Mouse (Mus musculus): ENCODE results near the gene Pard6b. TPM values are rescaled to one million over a fixed set of nuclear protein-coding genes. Genes with fewer than 3 reads are reported as not detected.
"Not testable (repeated sequence)": the region's sequence is repeated elsewhere in the genome, so short reads cannot be mapped to it uniquely, and the experiment has no call there.

Pard6b gene
- polyA plus RNA-seq, 1 experiment from 2014 or later, result 10.4 TPM

- Histone ChIP-seq H3K27ac (peak overlapping the region; percentile 69), H3K4me1 (peaks cover 33% of the 10 kb centered on the region), H3K27me3 (ENCODE audit: poor library complexity, severe bottlenecking) (peaks cover 60% of the 10 kb centered on the region), H3K9me3 (no peaks in the 10 kb centered on the region), H3K4me3 (peak overlapping the region; percentile 65), H3K36me3 (replicated peaks) (no peaks in the 10 kb centered on the region)
- peak; percentile 62 for DNase-seq (ENCODE audit: extremely low spot score, low spot score)
- under 1% methylated on average over 56 of the region's 56 CpGs for WGBS
These were observed 30.5 kb upstream of the Pard6b start for GRCm38 (mm10) chr2:168050000-168050942.

- Histone ChIP-seq H3K27ac (no peak overlapping the region), H3K4me3 (no peak overlapping the region), H3K4me1 (peaks cover 38% of the 10 kb centered on the region), H3K36me3 (replicated peaks) (no peaks in the 10 kb centered on the region), H3K9me3 (no peaks in the 10 kb centered on the region), H3K27me3 (ENCODE audit: poor library complexity, severe bottlenecking) (peaks cover 63% of the 10 kb centered on the region)
- 95% methylated on average over 1 of the region's 1 CpGs for WGBS
- no peak for DNase-seq (ENCODE audit: extremely low spot score, low spot score)
These were observed 28.6 kb upstream of the Pard6b start for GRCm38 (mm10) chr2:168052156-168052555.

- H3K4me3 ChIP-seq, result no peak overlapping the region
- peak; percentile 45 for DNase-seq (ENCODE audit: extremely low spot score, low spot score)
- H3K36me3 ChIP-seq (replicated peaks), result no peaks in the 10 kb centered on the region
- 12% methylated on average over 2 of the region's 2 CpGs for WGBS
- H3K4me1 ChIP-seq, result peaks cover 40% of the 10 kb centered on the region
- peaks cover 62% of the 10 kb centered on the region for H3K27me3 ChIP-seq (ENCODE audit: poor library complexity, severe bottlenecking)
- H3K9me3 ChIP-seq, result no peaks in the 10 kb centered on the region
- no peak overlapping the region for H3K27ac ChIP-seq
These were observed 28.1 kb upstream of the Pard6b start for GRCm38 (mm10) chr2:168052689-168053088.

GRCm38 (mm10) chr2:168054142-168054541 lies 26.7 kb upstream of the Pard6b start:
- H3K27me3 ChIP-seq (ENCODE audit: poor library complexity, severe bottlenecking), result peaks cover 57% of the 10 kb centered on the region
- no peak overlapping the region for H3K27ac ChIP-seq
- DNase-seq (ENCODE audit: extremely low spot score, low spot score), result no peak
- peaks cover 45% of the 10 kb centered on the region for H3K4me1 ChIP-seq
- WGBS, result 91% methylated on average over 11 of the region's 11 CpGs
- no peaks in the 10 kb centered on the region for H3K9me3 ChIP-seq
- H3K4me3 ChIP-seq, result no peak overlapping the region
- no peaks in the 10 kb centered on the region for H3K36me3 ChIP-seq (replicated peaks)

DNA sequence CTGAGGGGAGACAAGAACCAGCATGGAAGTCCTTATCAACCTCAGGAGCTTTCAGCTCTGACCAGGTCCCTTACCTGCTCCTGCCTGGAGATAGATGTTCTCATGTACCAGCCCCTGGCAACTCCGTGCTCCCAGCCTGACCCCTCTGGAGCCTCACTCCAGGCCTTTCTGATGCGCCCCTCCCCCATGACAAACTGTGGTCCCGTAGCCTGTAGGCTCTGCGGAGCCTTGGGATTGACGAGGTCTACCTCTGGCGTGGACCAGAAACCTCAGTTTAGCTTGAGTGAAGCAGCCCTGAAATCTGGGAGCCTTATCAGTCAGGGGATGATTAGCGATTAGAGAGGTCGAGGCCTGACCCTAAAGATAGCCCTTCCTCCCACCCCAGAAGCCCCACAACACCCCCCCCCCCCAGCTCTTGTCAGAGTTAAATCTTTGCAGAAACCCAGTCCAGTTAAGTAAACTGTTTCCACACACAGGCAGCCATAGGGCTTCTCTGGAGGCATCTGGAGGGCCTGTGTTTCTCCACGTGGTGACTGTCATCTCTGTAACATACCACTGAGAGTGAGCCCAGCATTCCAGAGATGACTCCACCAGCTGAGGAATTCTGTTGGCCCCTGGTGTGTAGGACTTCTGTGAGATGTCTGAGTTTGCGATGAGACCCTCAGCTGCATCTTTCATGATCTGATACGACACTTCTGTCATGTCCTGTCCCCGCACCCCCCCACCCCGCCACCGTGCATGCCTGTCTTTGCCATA lies 24.7 kb upstream of the Pard6b start:
- H3K27ac ChIP-seq, result peak overlapping the region; percentile 54; the same call in 1 of the 2 replicates

GRCm38 (mm10) chr2:168056666-168056933 lies 24.2 kb upstream of the Pard6b start:
- 67% methylated on average over 8 of the region's 8 CpGs for WGBS
- Histone ChIP-seq H3K9me3 (no peaks in the 10 kb centered on the region; the same call in 1 of the 2 replicates), H3K4me1 (peaks cover 30% of the 10 kb centered on the region), H3K27ac (peak overlapping the region; percentile 44; the same call in 1 of the 2 replicates), H3K36me3 (replicated peaks) (no peaks in the 10 kb centered on the region), H3K4me3 (no peak overlapping the region), H3K27me3 (ENCODE audit: poor library complexity, severe bottlenecking) (peaks cover 33% of the 10 kb centered on the region)
- no peak for DNase-seq (ENCODE audit: extremely low spot score, low spot score)

More for the DNA sequence above, 24.7 kb upstream of the Pard6b start:
- Histone ChIP-seq H3K27me3 (ENCODE audit: poor library complexity, severe bottlenecking) (peaks cover 38% of the 10 kb centered on the region), H3K4me1 (peaks cover 27% of the 10 kb centered on the region), H3K9me3 (no peaks in the 10 kb centered on the region; the same call in 1 of the 2 replicates), H3K36me3 (replicated peaks) (no peaks in the 10 kb centered on the region), H3K4me3 (no peak overlapping the region)
- DNase-seq (ENCODE audit: extremely low spot score, low spot score), result no peak
- 38% methylated on average over 14 of the region's 14 CpGs for WGBS

DNA sequence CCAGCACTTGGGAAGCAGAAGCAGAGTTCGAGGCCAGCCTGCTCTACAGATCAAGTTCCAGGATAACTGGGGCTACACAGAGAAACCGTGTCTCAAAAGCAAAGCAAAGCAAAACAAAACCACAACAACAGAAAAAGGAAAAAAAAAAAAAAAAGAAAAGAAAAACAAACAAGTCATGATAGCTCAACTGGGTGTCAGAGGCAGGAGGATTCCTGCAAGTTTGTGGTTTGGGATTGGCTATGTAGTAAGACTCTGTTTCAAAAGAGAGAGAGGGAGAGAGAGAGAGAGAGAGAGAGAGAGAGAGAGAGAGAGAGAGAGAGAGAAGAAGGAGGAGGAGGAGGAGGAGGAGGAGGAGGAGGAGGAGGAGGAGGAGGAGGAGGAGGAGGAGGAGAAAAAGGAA lies 22.9 kb upstream of the Pard6b start:
- not testable (repeated sequence) for H3K27ac ChIP-seq; H3K36me3 ChIP-seq (replicated peaks); H3K9me3 ChIP-seq; DNase-seq (ENCODE audit: extremely low spot score, low spot score); H3K4me3 ChIP-seq
- peaks cover 30% of the 10 kb centered on the region for H3K4me1 ChIP-seq
- WGBS, result 81% methylated on average over 2 of the region's 2 CpGs
- H3K27me3 ChIP-seq (ENCODE audit: poor library complexity, severe bottlenecking), result peaks cover 20% of the 10 kb centered on the region

DNA sequence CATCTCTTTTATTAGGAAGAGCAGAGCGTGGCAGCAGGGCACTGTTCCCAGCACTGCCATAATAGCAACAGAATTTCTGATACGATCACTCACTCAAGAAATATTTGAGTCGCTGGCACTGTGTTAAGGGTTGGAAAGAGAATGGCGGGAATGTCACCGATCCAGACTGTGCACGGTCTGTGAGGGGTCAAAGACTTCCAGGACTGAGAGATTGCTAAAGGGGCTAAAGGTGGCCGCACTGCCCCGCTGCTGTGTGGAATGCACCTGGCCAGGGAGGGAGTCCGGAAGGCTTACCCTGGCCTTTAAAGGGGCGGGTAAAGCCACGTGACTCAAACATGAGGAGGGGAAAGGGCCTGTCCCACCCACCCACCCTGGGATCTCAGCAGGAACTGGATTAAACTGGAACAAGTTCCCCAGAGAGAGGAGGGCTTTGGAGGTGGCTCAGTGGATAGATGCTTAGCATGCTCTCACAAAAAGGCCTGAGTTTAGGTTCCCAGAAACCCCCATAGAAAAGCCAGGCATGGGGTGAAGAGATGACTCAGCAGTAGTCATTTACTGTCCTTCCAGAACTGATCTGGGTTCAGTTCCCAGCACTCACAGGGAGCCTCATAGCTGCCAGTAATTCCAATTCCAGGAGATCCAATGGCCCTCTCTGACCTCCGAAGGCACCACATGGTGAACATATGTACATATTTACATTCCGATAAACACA lies 22.2 kb upstream of the Pard6b start:
- Histone ChIP-seq H3K4me1 (peaks cover 30% of the 10 kb centered on the region), H3K36me3 (replicated peaks) (no peaks in the 10 kb centered on the region), H3K27me3 (ENCODE audit: poor library complexity, severe bottlenecking) (peaks cover 20% of the 10 kb centered on the region), H3K9me3 (no peaks in the 10 kb centered on the region; the same call in 1 of the 2 replicates), H3K27ac (no peak overlapping the region), H3K4me3 (no peak overlapping the region)
- no peak for DNase-seq (ENCODE audit: extremely low spot score, low spot score)
- WGBS, result 25% methylated on average over 13 of the region's 13 CpGs

GRCm38 (mm10) chr2:168059200-168059790 lies 21.5 kb upstream of the Pard6b start:
- Histone ChIP-seq H3K27me3 (ENCODE audit: poor library complexity, severe bottlenecking) (peaks cover 20% of the 10 kb centered on the region), H3K4me1 (peaks cover 30% of the 10 kb centered on the region), H3K9me3 (no peaks in the 10 kb centered on the region; the same call in 1 of the 2 replicates), H3K36me3 (replicated peaks) (no peaks in the 10 kb centered on the region), H3K4me3 (no peak overlapping the region), H3K27ac (no peak overlapping the region)
- WGBS, result 76% methylated on average over 6 of the region's 6 CpGs
- no peak for DNase-seq (ENCODE audit: extremely low spot score, low spot score)

- DNase-seq (ENCODE audit: extremely low spot score, low spot score), result no peak
- H3K36me3 ChIP-seq (replicated peaks), result no peaks in the 10 kb centered on the region
- H3K4me3 ChIP-seq, result no peak overlapping the region
- H3K27me3 ChIP-seq (ENCODE audit: poor library complexity, severe bottlenecking), result peaks cover 2% of the 10 kb centered on the region; the same call in 1 of the 2 replicates
- WGBS, result 93% methylated on average over 12 of the region's 12 CpGs
- peaks cover 20% of the 10 kb centered on the region for H3K4me1 ChIP-seq
- no peaks in the 10 kb centered on the region; the same call in 1 of the 2 replicates for H3K9me3 ChIP-seq
- H3K27ac ChIP-seq, result no peak overlapping the region
These were observed 17.1 kb upstream of the Pard6b start for GRCm38 (mm10) chr2:168063712-168064111.

- no peak overlapping the region for H3K4me3 ChIP-seq
- H3K9me3 ChIP-seq, result no peaks in the 10 kb centered on the region; the same call in 1 of the 2 replicates
- no peaks in the 10 kb centered on the region for H3K27me3 ChIP-seq (ENCODE audit: poor library complexity, severe bottlenecking)
- H3K4me1 ChIP-seq, result peaks cover 15% of the 10 kb centered on the region
- no peaks in the 10 kb centered on the region for H3K36me3 ChIP-seq (replicated peaks)
- WGBS, result 87% methylated on average over 7 of the region's 7 CpGs
- DNase-seq (ENCODE audit: extremely low spot score, low spot score), result no peak
- H3K27ac ChIP-seq, result no peak overlapping the region
These were observed 15.3 kb upstream of the Pard6b start for GRCm38 (mm10) chr2:168065511-168065910.

GRCm38 (mm10) chr2:168066783-168067182 lies 14.0 kb upstream of the Pard6b start:
- H3K9me3 ChIP-seq, result no peaks in the 10 kb centered on the region
- no peak for DNase-seq (ENCODE audit: extremely low spot score, low spot score)
- H3K4me1 ChIP-seq, result peaks cover 16% of the 10 kb centered on the region
- no peaks in the 10 kb centered on the region for H3K36me3 ChIP-seq (replicated peaks)
- H3K27me3 ChIP-seq (ENCODE audit: poor library complexity, severe bottlenecking), result no peaks in the 10 kb centered on the region
- 56% methylated on average over 8 of the region's 8 CpGs for WGBS
- 0 out of 2 replicates have a peak overlapping the region, but pooled peaks have one; percentile 8 for H3K27ac ChIP-seq
- H3K4me3 ChIP-seq, result no peak overlapping the region
